Mouse (Mus musculus): ENCODE measurements around the gene Gstp1.

DNA sequence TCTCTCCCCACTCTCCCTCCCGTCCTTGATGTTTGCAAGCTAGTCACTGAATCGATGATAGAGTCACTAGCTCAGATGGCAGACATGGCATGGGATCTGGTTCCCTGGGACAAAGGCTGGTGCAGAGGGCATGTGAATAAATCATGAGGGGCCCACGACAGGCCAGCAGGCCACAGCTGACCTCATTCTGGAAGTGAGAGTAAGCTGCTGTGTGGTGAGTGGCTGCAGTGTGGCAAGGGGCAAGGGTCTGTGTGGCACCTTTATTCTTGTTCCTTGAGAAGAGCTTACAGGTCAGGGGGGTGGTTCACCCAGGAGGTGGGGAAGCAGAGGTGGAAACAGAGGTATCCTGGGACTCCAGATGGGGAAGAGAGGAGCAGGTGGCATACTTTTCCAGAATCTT, 43.6 kb upstream of the Gstp1 start, which contains the start of gene Cabp2:
- TF ChIP-seq CTCF (IDR thresholded peaks at IDR 0.05; ENCODE audit: low read depth) (no peak), EP300 (IDR thresholded peaks at IDR 0.05; ENCODE audit: low read depth) (no peak)

Measured in liver, embryonic 14.5 days (tissue).